Mouse (Mus musculus) gastrocnemius, postnatal 14 days (tissue): Measurements from ENCODE around the gene Tdpoz2. TPM values are rescaled to one million over a fixed set of nuclear protein-coding genes. Genes with fewer than 3 reads are reported as not detected.
"Not testable (repeated sequence)": the region's sequence is repeated elsewhere in the genome, so short reads cannot be mapped to it uniquely, and the experiment has no call there.

Experiments used
- DNase-seq: peaks from one replicate; pipeline ENCODE4 v3.0.0; 2021; ENCODE audit warnings: mixed read lengths
- intact Hi-C: fragments of 180-260 bp; cut with DNase I; formaldehyde crosslinking; loops from one replicate; pipeline ENCODE4 v1.15.1; 2025; ENCODE audit warnings: low total_unique reads
- long read RNA-seq, 2 experiments: library from polyadenylated mRNA; stranded (forward); transcript quantifications; one replicate each; pipeline ENCODE4 v2.0.0; 2021
- total RNA-seq, 2 experiments: library from RNA; stranded (reverse); gene quantifications; 2 replicates each; pipeline ENCODE4 v1.2.3; 2021

Gene Tdpoz2
- total RNA-seq: not detected
- long read RNA-seq, experiment 1: 0 reads
- long read RNA-seq, experiment 2: 0 reads

GRCm38 (mm10) chr3:93652586-93652985 lies at the start of gene Tdpoz2:
Gene Tdpoz2, minus strand, starts transcription at chr3:93652686.
- intact Hi-C loops: no loop called here
- no peak for DNase-seq

GRCm38 (mm10) chr3:93692970-93693369 lies 40.5 kb upstream of the Tdpoz2 start, which contains the start of gene Gm37596:
Gene Gm37596, minus strand, starts transcription at chr3:93693070.
- DNase-seq, intact Hi-C loops: not testable (repeated sequence)

- DNase-seq, intact Hi-C loops: not testable (repeated sequence)
Observed at GRCm38 (mm10) chr3:93676210-93676609, 23.7 kb upstream of the Tdpoz2 start, which contains the start of gene Tdpoz1. Gene Tdpoz1, minus strand, starts transcription at chr3:93676310.

- intact Hi-C loops: not testable (repeated sequence)
Observed at GRCm38 (mm10) chr3:93670805-93671503, 18.5 kb upstream of the Tdpoz2 start.

GRCm38 (mm10) chr3:93654260-93654659 lies 1.8 kb upstream of the Tdpoz2 start:
- intact Hi-C loops: no loop called here
- no peak for DNase-seq

More at GRCm38 (mm10) chr3:93670805-93671503, 18.5 kb upstream of the Tdpoz2 start:
- not testable (repeated sequence) for DNase-seq

- DNase-seq, intact Hi-C loops: not testable (repeated sequence)
Observed at GRCm38 (mm10) chr3:93630917-93631714, 21.4 kb downstream of the Tdpoz2 start.

GRCm38 (mm10) chr3:93608970-93609369 lies 43.5 kb downstream of the Tdpoz2 start:
- intact Hi-C loops: not testable (repeated sequence)
- peak; percentile 10 for DNase-seq

GRCm38 (mm10) chr3:93601903-93602302 lies 50.6 kb downstream of the Tdpoz2 start:
- DNase-seq: no peak
- intact Hi-C loops: no loop called here

Other genes with a start within 250 kb of the Tdpoz2 start
- gene Tchh, start 210.4 kb downstream of the Tdpoz2 start, total RNA-seq: under 1 TPM in 1 of 2 experiments, not detected in 1; 0.07 TPM
- not detected for gene Tchhl1, start 183.9 kb downstream of the Tdpoz2 start, total RNA-seq
- gene S100a11, start 132.2 kb downstream of the Tdpoz2 start, total RNA-seq: 100 to 1,000 TPM; 101 to 110 TPM
- 100 to 1,000 TPM; 102 to 107 TPM for gene S100a10, start 97.6 kb downstream of the Tdpoz2 start, total RNA-seq
- gene Tdpoz1, start 23.6 kb upstream of the Tdpoz2 start, total RNA-seq: not detected
- gene Gm37596, start 40.4 kb upstream of the Tdpoz2 start, total RNA-seq: not detected
- not detected for gene Gm5773, start 120.3 kb upstream of the Tdpoz2 start, total RNA-seq
- not detected for gene Tdpoz4, start 143.7 kb upstream of the Tdpoz2 start, total RNA-seq
- not detected for gene Tdpoz3, start 173.3 kb upstream of the Tdpoz2 start, total RNA-seq